Mouse (Mus musculus): Measurements from ENCODE around the gene Slc22a12.

DNA sequence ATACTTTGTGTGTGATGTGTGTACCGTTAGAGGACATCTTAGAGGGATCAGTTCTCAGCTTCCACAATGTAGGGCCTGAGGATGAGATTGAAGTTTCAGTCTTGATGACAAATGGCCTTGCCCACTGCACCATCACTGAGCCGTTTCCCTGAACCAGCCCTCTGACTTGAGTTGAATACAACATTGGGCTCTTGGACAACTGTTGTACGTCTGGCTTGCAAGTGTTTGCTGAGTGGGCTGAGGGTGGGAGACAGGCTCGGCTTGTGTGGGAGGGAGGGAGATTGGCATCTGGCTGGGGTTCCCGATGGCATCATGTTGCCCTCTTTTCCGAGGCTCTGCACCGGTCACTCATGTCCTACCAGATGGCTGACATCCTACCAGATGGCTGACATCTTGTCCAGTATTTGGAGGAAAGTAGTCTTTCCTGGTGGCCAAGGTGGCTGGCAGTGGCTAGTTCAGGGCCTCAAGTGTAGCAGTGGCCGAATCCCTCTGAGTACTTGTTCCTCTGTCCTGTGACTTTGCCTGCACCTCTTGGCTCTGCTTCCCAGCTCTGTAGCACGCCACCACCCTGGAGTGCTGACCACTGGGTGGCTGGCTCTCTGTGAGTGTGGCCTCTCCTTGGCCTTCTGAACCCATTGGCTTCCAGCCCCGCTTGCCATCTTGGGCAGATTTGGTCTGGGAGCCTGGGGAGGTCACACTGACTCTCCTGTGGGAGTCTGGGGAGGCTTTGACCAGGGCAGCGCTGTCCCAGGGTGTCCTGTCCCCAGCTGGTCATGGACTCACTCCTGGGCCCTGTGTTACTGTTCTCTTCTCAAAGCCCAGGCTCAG is 9.3 kb downstream of the Slc22a12 start:
- no peak for TF ChIP-seq CTCF (IDR thresholded peaks at IDR 0.05)
- TF ChIP-seq EP300 (IDR thresholded peaks at IDR 0.05), result no peak

Data from lung, postnatal 0 days (tissue).